Mouse (Mus musculus): ENCODE results near the gene Zic4.

- TF ChIP-seq CTCF (IDR thresholded peaks at IDR 0.05; ENCODE audit: borderline replicate concordance, insufficient read depth, low read length): no peak
- TF ChIP-seq POLR2A (IDR thresholded peaks at IDR 0.05; ENCODE audit: low read depth, low read length): no peak
These were observed 22.7 kb downstream of the Zic4 start for GRCm38 (mm10) chr9:91384693-91385560.

All from embryonic fibroblast, embryonic 13.5 days (primary cell).